Mouse (Mus musculus) erythroblast, adult 5-6 weeks (primary cell): ENCODE measurements around the gene Klhl5. TPM values are rescaled to one million over a fixed set of nuclear protein-coding genes. Genes with fewer than 3 reads are reported as not detected.
A peak's percentile ranks its signal among the peaks of the same experiment; 100 is the strongest.

ENCODE experiments used
- ATAC-seq: replicated peaks from 2 replicates; pipeline ENCODE4 v1.8.0; 2016; ENCODE audit warnings: moderate number of reproducible peaks, mild to moderate bottlenecking, moderate TSS enrichment, inconsistent platforms; ENCODE audit not compliant: poor library complexity, low FRiP score, severe bottlenecking
- total RNA-seq, 2 experiments: library from RNA; stranded (forward) in 1 of 2; stranded (reverse) in 1 of 2; fragments of 150-400 nt in 1 of 2; fragments of 200-764, 138-1000 nt in 1 of 2; gene quantifications; 2 replicates each; pipeline versions ENCODE4 v1.2.3 to v1.2.4; 2015 to 2017; ENCODE audit warnings: low replicate concordance in 2 of 2

Gene Klhl5
- total RNA-seq (2015; ENCODE audit: low replicate concordance), result 13.6 and 31.1 TPM in 2 replicates
- total RNA-seq (2017; ENCODE audit: low replicate concordance), result 12.9 and 14.5 TPM in 2 replicates

DNA sequence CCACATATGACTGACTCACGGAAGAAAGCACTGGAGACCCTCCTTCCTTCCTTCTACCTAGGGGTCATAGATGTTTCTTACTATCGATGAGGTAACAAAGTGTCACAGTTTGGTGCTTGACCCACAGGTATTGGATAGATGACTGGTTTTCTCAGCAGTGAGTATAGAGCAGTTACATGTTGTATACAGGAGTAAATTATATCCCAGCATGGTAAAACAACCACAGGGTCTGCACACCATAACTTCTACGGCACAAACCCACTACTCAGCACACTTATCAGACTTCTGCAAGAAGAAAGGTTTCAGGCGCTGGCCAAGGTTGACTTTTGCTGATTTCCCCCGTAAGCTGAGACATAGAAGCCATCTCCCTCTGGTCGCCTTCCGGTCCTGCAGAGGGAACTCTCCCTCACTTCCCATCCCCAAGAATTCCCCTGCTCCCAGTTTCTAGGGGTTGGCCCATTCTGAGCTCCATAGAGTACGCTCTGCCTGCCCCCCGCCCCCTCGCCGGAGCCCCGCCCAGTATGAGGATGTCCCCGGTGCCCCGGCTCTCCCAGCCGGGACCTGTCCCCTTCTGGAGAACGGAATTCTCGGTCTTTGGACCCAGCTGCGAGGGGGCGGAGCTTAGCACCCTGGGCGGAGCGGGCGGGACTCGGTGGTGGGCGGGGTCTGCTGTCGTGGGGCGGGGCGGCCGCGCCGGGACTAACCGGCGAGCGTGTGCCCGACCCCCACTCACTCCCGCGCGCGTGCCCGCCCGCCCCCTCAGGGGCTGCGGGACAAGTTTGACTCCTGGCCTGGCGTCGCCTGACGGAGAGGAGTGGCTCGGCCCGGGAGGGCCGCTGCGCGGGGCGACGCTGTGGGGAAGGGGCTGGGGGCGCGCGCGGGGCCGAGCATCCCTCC lies at the start of gene Klhl5:
Gene Klhl5 (plus strand): TSS at position 664 of the 897 bp plus-strand sequence.
- ATAC-seq, result peak; percentile 62

DNA sequence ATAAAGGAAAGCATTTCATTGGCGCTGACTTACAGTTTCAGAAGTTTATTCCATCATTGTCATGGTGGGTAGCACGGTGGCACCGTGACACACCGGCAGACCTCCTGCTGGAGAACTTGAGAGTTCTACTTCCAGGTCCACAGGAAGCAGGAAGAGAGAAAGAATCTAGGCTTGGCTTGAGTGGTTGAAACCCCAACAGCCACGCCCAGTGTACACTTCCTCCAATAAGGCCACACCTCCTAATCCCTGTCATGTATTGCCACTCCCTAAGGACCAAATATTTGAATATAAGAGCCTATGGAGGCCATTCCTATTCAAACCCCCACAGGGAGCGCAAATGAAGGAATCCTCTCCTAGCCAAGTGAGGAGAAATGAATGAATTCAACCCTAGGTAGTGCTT lies 49.7 kb upstream of the Klhl5 start:
- no peak for ATAC-seq

- no peak for ATAC-seq
Measured at GRCm38 (mm10) chr5:65059806-65060205, 47.5 kb upstream of the Klhl5 start.

- ATAC-seq, result no peak
Measured at GRCm38 (mm10) chr5:65062236-65062635, 45.1 kb upstream of the Klhl5 start.

DNA sequence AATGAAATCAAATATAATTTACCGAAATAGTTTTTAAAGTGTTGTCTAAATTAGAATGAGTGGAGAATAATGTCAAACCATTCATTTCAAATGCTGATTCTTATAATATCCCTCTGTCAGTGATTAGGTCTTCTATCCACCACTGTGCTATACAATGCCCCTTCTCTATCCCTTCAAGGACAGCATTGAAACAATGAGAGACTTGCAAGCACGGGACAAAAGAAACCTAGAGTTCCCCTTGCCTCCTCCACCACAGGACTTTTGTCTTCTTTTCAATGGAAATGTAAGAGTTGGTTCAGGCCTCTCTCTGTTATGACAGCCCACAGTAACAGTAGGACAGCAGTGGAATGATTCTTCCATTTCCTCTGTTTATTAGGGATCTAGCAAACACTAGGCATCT lies 44.1 kb upstream of the Klhl5 start:
- ATAC-seq, result no peak

- ATAC-seq, result no peak
Measured at GRCm38 (mm10) chr5:65068166-65068565, 39.2 kb upstream of the Klhl5 start.

DNA sequence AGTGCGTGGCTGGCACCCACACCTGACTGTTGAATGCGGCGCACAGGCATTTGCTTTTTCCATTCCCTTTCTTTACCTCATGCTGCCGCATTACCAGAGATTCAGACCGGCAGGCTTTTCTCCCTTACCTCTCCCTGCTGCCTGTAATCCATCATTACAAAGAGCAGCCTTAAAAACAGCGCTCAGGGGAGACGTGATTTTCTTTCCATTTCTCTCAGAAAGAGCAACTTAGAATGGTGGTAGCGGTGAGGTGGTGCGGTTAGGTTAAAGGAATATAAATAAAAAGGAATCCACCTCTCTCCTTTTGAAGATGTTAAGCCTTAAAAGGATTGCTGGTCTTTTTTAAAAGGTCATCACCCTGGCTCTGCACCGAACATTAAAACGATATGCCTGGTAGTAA lies 37.5 kb upstream of the Klhl5 start:
- no peak for ATAC-seq

DNA sequence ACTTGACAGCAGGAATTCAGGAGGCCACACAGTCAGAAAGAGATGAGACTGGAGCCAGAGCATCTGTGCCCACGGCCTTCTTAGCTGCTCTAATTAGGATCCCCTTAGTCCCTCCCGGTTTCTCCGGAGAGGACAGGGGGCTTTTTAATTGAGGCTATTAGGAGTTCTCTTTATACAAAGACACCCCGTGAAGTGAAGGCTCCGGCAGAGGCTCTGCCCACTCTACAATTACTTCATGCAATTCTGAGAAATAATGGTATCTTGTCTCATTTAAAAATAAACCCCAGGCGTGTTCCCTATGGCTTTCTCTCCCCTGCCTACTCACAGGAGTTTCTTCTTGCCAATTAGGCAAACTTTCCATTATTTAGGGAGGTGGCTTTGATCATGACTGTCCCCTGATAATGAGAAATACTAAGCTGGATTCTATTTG lies 35.6 kb upstream of the Klhl5 start:
- ATAC-seq, result no peak

- no peak for ATAC-seq
Measured at GRCm38 (mm10) chr5:65073247-65073646, 34.1 kb upstream of the Klhl5 start.

DNA sequence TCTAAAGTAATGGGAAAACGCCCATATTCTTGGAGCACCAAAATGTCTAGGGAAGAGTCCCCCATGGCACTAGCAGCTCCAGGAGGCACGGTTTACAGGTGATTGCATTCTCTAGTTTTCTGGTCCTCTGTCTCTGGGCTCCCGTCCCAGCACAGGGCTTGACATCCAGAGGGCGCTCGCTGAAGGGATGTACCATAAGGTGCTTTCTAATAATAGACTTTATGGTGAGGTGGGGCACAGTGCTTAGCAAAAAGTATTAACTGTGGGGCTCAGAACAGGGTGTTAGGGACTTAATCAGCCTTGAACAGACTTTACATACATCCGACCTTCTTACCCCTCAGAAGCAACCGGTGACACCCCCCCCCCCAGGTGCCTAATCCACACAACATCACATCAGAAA lies 32.6 kb upstream of the Klhl5 start:
- ATAC-seq, result no peak

GRCm38 (mm10) chr5:65076087-65076486 lies 31.3 kb upstream of the Klhl5 start:
- no peak for ATAC-seq

DNA sequence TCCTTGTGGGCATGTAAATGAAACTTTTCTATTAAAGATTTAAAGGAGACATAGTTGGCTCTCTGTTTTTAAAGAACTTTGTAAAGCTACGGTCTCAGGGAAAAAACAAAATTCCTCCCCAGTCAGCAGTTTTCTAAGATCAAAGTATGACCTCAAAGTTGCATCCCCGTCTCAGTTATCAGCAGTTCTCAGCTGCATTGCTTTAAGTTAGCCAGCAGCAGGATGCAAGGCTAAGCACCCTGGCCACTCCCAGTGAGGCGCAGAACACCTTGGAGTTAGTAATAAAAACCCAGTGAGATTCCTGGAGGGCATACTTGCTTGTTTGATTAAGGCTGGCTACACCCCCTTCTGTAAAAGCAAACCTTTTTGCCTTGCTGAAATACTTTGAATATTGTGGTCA lies 30.6 kb upstream of the Klhl5 start:
- no peak for ATAC-seq

DNA sequence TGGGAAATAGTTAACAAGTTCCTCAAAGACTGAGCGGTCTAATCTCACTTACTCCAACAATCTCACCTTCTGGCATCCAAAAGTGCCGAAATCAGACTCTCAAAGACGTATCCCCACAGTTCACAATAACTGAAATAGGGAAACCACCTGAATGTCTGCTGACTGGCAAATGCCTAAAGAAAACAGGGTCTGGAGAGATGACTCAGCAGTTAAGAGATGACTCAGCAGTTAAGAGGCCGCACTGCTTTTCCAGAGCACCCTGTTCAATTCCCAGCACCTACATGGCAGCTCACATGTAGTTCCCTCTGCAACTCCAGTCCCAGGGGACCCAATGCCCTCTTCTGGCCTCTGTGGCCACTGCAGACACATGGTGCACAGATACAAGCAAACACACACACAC lies 29.3 kb upstream of the Klhl5 start:
- ATAC-seq, result no peak

DNA sequence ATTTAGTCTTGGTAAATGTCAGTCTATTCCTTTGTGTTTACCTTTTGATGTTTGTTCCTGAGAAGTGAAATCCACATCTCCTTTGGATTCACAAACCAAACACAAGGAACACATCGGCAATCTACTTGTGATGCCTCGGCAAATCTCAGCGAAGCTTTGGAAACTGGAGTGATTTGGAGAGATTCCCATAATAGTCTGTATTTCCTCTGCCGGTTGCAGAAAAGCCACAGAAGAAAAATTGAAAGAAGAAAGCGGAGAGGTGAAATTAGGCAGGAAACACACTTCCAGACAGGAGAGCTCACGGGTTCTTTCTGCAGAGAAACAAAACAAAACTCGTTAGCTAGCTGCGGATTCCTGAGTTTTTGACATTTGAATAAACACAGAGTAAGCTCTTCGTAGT lies 27.5 kb upstream of the Klhl5 start:
- no peak for ATAC-seq

DNA sequence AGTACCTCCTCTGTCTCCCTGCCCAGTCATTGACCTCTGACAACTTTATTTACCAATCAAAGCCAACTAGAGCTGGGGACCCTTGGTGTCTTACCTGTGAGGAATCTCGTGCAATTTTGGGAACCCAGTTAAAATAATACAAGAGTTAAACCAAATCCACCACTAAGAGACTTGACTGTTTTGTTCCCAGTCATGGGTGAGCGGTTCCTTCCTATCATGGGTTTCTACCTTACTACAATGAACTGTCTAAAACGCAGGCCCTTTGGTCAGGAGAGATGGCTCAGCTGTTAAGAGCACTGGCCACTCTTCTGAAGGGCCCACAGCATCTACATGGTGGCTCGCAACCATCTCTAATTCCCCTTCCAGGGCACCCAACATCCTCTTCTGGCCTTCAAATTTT lies 25.5 kb upstream of the Klhl5 start:
- ATAC-seq, result no peak

DNA sequence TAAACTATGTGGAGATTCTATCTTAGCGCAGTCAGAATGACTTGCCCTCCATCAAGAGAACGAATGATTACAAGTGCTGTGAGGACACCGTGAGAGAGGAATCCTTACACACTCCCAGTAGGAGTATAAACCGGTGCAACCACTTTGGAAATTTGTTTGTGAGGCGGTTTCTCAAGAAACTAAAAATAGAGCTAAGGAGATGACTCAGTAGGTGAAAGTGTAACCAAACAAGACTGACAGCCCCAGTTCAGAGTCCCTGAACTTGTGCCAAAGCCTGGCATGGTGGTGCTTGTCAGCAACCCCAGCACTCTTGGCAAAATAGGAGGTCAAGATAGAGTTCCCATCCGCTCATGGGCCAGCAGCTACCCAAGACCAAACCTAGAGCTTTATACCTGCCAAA lies 20.8 kb upstream of the Klhl5 start:
- ATAC-seq, result no peak

DNA sequence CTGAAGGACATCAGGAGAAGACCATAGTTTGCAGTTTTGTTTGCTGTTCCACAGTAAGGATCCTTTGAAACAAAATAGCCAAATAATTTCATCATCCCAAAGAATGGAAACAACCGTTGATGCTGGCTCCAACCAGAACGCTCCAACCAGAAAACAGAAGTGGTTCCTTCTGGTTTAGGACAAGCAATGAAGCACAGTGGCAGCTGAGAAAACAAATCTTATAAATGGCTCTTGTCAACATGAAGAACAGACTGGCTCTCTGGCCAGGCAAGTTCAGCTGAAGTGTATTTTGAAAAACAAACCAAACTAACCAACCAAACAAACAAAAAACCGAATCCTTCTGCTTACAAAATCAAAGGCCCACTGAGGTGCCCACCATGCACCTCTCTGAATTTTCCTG lies 17.6 kb upstream of the Klhl5 start:
- no peak for ATAC-seq

DNA sequence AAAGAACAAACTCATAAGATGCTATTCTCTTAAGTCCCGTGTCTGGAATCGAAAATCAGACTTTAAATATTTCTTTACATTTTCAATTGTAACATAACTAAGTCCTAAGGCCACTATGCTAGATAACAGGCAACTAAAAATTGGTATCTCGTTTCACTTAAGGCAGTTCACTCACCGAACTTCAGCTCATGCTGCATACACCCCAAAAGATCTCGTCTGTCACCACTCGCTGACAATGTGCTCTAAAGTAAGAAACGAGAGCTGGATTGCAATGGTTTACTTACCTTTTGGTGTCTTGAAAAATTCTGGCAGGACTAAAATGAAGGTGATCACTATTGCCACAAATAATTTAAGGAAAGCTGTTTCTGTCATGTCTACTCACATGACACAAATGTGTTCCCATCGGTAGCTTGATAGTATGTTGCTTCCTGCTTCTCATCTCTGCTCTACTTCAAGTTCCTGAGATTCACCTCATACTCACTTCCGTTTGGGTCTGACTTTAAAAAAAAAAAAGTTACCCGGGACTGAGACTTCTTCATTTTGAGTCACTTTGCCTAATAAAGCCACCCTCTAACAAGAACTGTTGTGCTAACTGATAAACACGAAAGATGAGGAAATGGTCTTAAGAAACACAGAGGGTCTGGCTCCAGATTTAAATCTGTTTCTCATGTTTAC lies 16.0 kb upstream of the Klhl5 start:
- ATAC-seq, result no peak

- ATAC-seq, result no peak
Measured at GRCm38 (mm10) chr5:65091921-65092320, 15.4 kb upstream of the Klhl5 start, which contains the start of gene Tmem156. Tmem156 (minus strand) TSS chr5:65092132.

DNA sequence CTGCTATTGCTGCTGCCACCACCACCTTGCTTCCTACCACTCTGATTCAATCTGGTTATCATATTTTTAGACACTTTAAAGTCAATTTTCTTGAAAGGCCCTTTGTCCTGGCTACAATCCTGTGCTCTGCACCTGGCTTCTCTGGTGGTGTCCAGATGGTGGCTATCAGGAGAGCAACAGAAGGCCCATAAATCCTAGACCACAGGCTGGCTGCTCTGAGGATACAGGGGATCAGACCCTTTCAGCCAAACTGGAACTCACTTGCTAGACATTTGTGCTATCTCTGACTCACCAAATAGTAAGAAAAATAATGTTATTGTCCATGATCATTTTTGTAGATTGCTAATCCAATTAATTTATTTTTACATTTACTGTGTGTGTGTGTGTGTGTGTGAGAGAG lies 13.6 kb upstream of the Klhl5 start:
- ATAC-seq, result no peak

DNA sequence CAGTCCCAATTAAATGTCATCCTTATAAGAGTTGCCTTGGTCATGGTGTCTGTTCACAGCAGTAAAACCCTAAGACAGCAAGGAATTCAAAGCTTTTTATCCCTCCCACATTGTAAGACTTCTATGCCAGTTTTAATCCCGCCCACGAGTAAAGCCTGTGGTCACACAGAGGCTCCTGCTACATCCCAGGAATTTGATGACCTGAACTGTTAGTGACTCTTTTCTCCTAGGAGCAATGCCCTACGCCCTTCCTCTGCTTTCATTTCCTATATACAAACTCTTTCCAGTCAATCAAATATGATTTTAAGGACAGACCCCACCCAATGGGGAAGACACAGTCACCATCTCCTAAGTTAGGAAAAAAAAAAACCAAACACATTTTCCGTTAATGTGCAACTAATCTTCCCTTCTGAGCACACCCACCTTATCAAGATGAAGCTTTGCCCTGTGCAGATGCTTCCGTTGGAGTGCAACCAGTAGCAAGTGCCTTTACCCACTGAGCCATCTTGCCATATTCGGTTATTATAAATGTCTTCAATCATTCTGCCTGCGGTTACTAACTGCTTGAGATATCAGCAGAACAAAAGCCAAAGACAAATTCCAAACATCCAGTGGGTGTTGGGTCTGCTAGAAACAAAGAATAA lies 12.3 kb upstream of the Klhl5 start:
- no peak for ATAC-seq
